Mouse (Mus musculus) limb, embryonic 14.5 days (tissue): ENCODE measurements around the gene Anxa1. TPM values are rescaled to one million over a fixed set of nuclear protein-coding genes. Genes with fewer than 3 reads are reported as not detected.

Experiments used
- ATAC-seq: fragments of 200-750 bp; cut with Nextera tagmentation; 2 replicates; pipeline ENCODE4 v1.8.0; 2017; ENCODE audit warnings: low read depth, moderate number of reproducible peaks, moderate TSS enrichment; ENCODE audit not compliant: low FRiP score
- DNase-seq: peaks from one replicate; pipeline ENCODE4 v3.0.0-alpha.2; 2015; ENCODE audit warnings: low spot score
- H3K27ac ChIP-seq: fragments of 300-500 bp; sonication (generic); replicated peaks from 2 replicates; pipeline ENCODE4 v1.5.1; 2014; ENCODE audit warnings: low read depth, mild to moderate bottlenecking, low read length, moderate library complexity, mixed read lengths
- H3K27me3 ChIP-seq: fragments of 300-500 bp; sonication (generic); 2 replicates; pipeline ENCODE4 v1.6.1; 2014; ENCODE audit warnings: low read length, mixed read lengths; ENCODE audit not compliant: control insufficient read depth, insufficient read depth
- H3K36me3 ChIP-seq: fragments of 300-500 bp; sonication (generic); 2 replicates; pipeline ENCODE4 v1.6.1; 2014; ENCODE audit warnings: mild to moderate bottlenecking, low read length, moderate library complexity, mixed read lengths; ENCODE audit not compliant: control insufficient read depth, insufficient read depth
- H3K4me1 ChIP-seq: fragments of 300-500 bp; sonication (generic); 2 replicates; pipeline ENCODE4 v1.6.1; 2014; ENCODE audit warnings: antibody characterized with exemption, low read length, mixed read lengths; ENCODE audit not compliant: control insufficient read depth, insufficient read depth
- H3K4me2 ChIP-seq: fragments of 300-500 bp; sonication (generic); replicated peaks from 2 replicates; pipeline ENCODE4 v1.6.1; 2014; ENCODE audit warnings: low read depth, mild to moderate bottlenecking, low read length, moderate library complexity; ENCODE audit not compliant: severe bottlenecking
- H3K4me3 ChIP-seq: fragments of 300-500 bp; sonication (generic); replicated peaks from 2 replicates; pipeline ENCODE4 v1.5.1; 2014; ENCODE audit warnings: low read length
- H3K9ac ChIP-seq: fragments of 300-500 bp; sonication (generic); 2 replicates; pipeline ENCODE4 v1.6.1; 2014; ENCODE audit warnings: mild to moderate bottlenecking, low read depth, low read length, moderate library complexity; ENCODE audit not compliant: severe bottlenecking
- H3K9me3 ChIP-seq: fragments of 300-500 bp; sonication (generic); 2 replicates; pipeline ENCODE4 v1.6.1; 2016; ENCODE audit warnings: low read length; ENCODE audit not compliant: control insufficient read depth
- POLR2A ChIP-seq: fragments of 200-500 bp; IDR thresholded peaks from 2 replicates; pipeline ENCODE4 v1.8.0; 2012; ENCODE audit warnings: inconsistent platforms, mild to moderate bottlenecking, moderate library complexity, borderline replicate concordance; ENCODE audit not compliant: insufficient read depth, insufficient read length; ENCODE audit errors: extremely low read depth
- WGBS: fragments of 180-500 bp; shearing (Covaris S2); extraction: QIAGEN DNeasy Blood & Tissue Kit; methylation state at CpG from one replicate; pipeline ENCODE4 v1.1.7; 2014; 5-methylcytosine and 5-hydroxymethylcytosine counted together
- polyA plus RNA-seq, 2 experiments: library from polyadenylated mRNA; depleted of rRNA in 1 of 2; stranded (reverse) in 1 of 2; unstranded in 1 of 2; fragments of >200 nt; fragmentation: Nextera tagmentation in 1 of 2; extraction: Ambion mirVana in 1 of 2; gene quantifications; 2 replicates each; pipeline versions ENCODE4 v1.2.1 to v1.2.3; 2012 to 2014

The Anxa1 gene
- polyA plus RNA-seq, 2 experiments, result 72.5 to 350 TPM

GRCm38 (mm10) chr19:20402516-20403200, 11.9 kb upstream of the Anxa1 start:
- Histone ChIP-seq H3K4me1 (no peaks in the 10 kb centered on the region), H3K9ac (no peak overlapping the region), H3K4me2 (no peak overlapping the region), H3K27ac (no peak overlapping the region), H3K36me3 (no peaks in the 10 kb centered on the region), H3K9me3 (no peaks in the 10 kb centered on the region), H3K27me3 (no peaks in the 10 kb centered on the region), H3K4me3 (no peak overlapping the region)
- ATAC-seq (no peak), DNase-seq (no peak)
- no peak for TF ChIP-seq POLR2A
- WGBS, result 67% methylated on average over 5 of the region's 5 CpGs

GRCm38 (mm10) chr19:20401961-20402360, 11.2 kb upstream of the Anxa1 start:
- TF ChIP-seq POLR2A, result no peak
- WGBS, result 68% methylated on average over 3 of the region's 3 CpGs
- no peaks in the 10 kb centered on the region for H3K9me3 ChIP-seq
- H3K36me3 ChIP-seq, result no peaks in the 10 kb centered on the region
- H3K9ac ChIP-seq, result no peak overlapping the region
- H3K27me3 ChIP-seq, result no peaks in the 10 kb centered on the region
- no peaks in the 10 kb centered on the region for H3K4me1 ChIP-seq
- DNase-seq, result no peak
- H3K4me2 ChIP-seq, result no peak overlapping the region
- no peak for ATAC-seq
- H3K27ac ChIP-seq, result no peak overlapping the region
- H3K4me3 ChIP-seq, result no peak overlapping the region

GRCm38 (mm10) chr19:20399187-20399586, 8.4 kb upstream of the Anxa1 start:
- no peaks in the 10 kb centered on the region for H3K36me3 ChIP-seq
- DNase-seq, result no peak
- H3K4me3 ChIP-seq, result no peak overlapping the region
- no peaks in the 10 kb centered on the region for H3K27me3 ChIP-seq
- no peak for ATAC-seq
- no peak overlapping the region for H3K4me2 ChIP-seq
- no peaks in the 10 kb centered on the region for H3K9me3 ChIP-seq
- WGBS, result 77% methylated on average over 4 of the region's 4 CpGs
- TF ChIP-seq POLR2A, result no peak
- no peak overlapping the region for H3K27ac ChIP-seq
- no peak overlapping the region for H3K9ac ChIP-seq
- no peaks in the 10 kb centered on the region for H3K4me1 ChIP-seq

- Histone ChIP-seq H3K9me3 (no peaks in the 10 kb centered on the region), H3K4me1 (no peaks in the 10 kb centered on the region), H3K9ac (no peak overlapping the region), H3K27me3 (no peaks in the 10 kb centered on the region), H3K4me3 (no peak overlapping the region), H3K27ac (no peak overlapping the region), H3K36me3 (no peaks in the 10 kb centered on the region), H3K4me2 (no peak overlapping the region)
- TF ChIP-seq POLR2A, result no peak
- WGBS, result 89% methylated on average over 1 of the region's 1 CpGs
- ATAC-seq (no peak), DNase-seq (no peak)
Observed at GRCm38 (mm10) chr19:20397092-20397491, 6.3 kb upstream of the Anxa1 start.

GRCm38 (mm10) chr19:20393556-20394274, 3.0 kb upstream of the Anxa1 start:
- H3K27me3 ChIP-seq, result no peaks in the 10 kb centered on the region
- no peak overlapping the region for H3K9ac ChIP-seq
- H3K9me3 ChIP-seq, result no peaks in the 10 kb centered on the region
- no peak overlapping the region for H3K4me2 ChIP-seq
- H3K4me3 ChIP-seq, result no peak overlapping the region
- no peak overlapping the region for H3K27ac ChIP-seq
- H3K4me1 ChIP-seq, result peaks cover 8% of the 10 kb centered on the region
- DNase-seq (peak; percentile 10), ATAC-seq (no peak)
- 70% methylated on average over 6 of the region's 6 CpGs for WGBS
- H3K36me3 ChIP-seq, result no peaks in the 10 kb centered on the region
- no peak for TF ChIP-seq POLR2A
